Mouse (Mus musculus): ENCODE measurements at regions not wholly inside any gene's neighbourhood (a gene's known extent, or its start where the extent isn't known, plus 50 kb on each side); places are given as distances from the start of the nearest gene placed in this dataset.

- DNase-seq (ENCODE audit: low spot score), result no peak
Observed at GRCm38 (mm10) chr9:41377701-41378626, 216.5 kb upstream of the Ubash3b start.

- no peak for DNase-seq (ENCODE audit: low spot score)
Observed at GRCm38 (mm10) chr9:41376948-41377700, 215.6 kb upstream of the Ubash3b start.

GRCm38 (mm10) chr9:41375984-41376651 lies 214.6 kb upstream of the Ubash3b start:
- no peak for DNase-seq (ENCODE audit: low spot score)

- no peak for DNase-seq (ENCODE audit: low spot score)
Observed at GRCm38 (mm10) chr9:41374591-41375481, 213.3 kb upstream of the Ubash3b start.

GRCm38 (mm10) chr9:41366405-41366804 lies 204.9 kb upstream of the Ubash3b start:
- DNase-seq (ENCODE audit: low spot score), result no peak

GRCm38 (mm10) chr9:41365251-41365650 lies 203.8 kb upstream of the Ubash3b start:
- no peak for DNase-seq (ENCODE audit: low spot score)

- DNase-seq (ENCODE audit: low spot score), result no peak
Observed at GRCm38 (mm10) chr9:41364442-41365250, 203.1 kb upstream of the Ubash3b start.

- DNase-seq (ENCODE audit: low spot score), result no peak
Observed at GRCm38 (mm10) chr9:41360356-41360755, 198.9 kb upstream of the Ubash3b start.

- no peak for DNase-seq (ENCODE audit: low spot score)
Observed at GRCm38 (mm10) chr9:41359286-41359685, 197.8 kb upstream of the Ubash3b start.

- no peak for DNase-seq (ENCODE audit: low spot score)
Observed at GRCm38 (mm10) chr9:41345338-41345737, 183.8 kb upstream of the Ubash3b start.

- DNase-seq (ENCODE audit: low spot score), result no peak
Observed at GRCm38 (mm10) chr9:41337375-41337774, 175.9 kb upstream of the Ubash3b start.

- no peak for DNase-seq (ENCODE audit: low spot score)
Observed at GRCm38 (mm10) chr9:41336801-41337200, 175.3 kb upstream of the Ubash3b start.

GRCm38 (mm10) chr9:41334462-41335241 lies 173.2 kb upstream of the Ubash3b start:
- no peak for DNase-seq (ENCODE audit: low spot score)

- DNase-seq (ENCODE audit: low spot score), result no peak
Observed at GRCm38 (mm10) chr9:41333526-41333925, 172.0 kb upstream of the Ubash3b start.

GRCm38 (mm10) chr9:41328959-41329358 lies 167.5 kb upstream of the Ubash3b start:
- no peak for DNase-seq (ENCODE audit: low spot score)

GRCm38 (mm10) chr9:41328480-41328879 lies 167.0 kb upstream of the Ubash3b start:
- DNase-seq (ENCODE audit: low spot score), result no peak

GRCm38 (mm10) chr9:41328056-41328455 lies 166.6 kb upstream of the Ubash3b start:
- no peak for DNase-seq (ENCODE audit: low spot score)

- DNase-seq (ENCODE audit: low spot score), result no peak
Observed at GRCm38 (mm10) chr9:41327561-41327960, 166.1 kb upstream of the Ubash3b start.

- DNase-seq (ENCODE audit: low spot score), result peak; percentile 24
Observed at GRCm38 (mm10) chr9:41326772-41327560, 165.5 kb upstream of the Ubash3b start.

Data from testis, postnatal 14 days (tissue).